Mouse (Mus musculus): ENCODE data around the gene Skp1a. TPM values are rescaled to one million over a fixed set of nuclear protein-coding genes. Genes with fewer than 3 reads are reported as not detected.
"Not testable (repeated sequence)": the region's sequence is repeated elsewhere in the genome, so short reads cannot be mapped to it uniquely, and the experiment has no call there.

Skp1a gene
- polyA plus RNA-seq (2012; ENCODE audit: insufficient read depth, insufficient read length, missing spikeins) = 362 and 417 TPM in 2 replicates

- Histone ChIP-seq H3K4me3 (ENCODE audit: insufficient read depth, low read depth, low read length) (peak within 1 kb of the TSS; percentile 79), H3K27ac (replicated peaks; ENCODE audit: low read depth, low read length) (peak within 1 kb of the TSS; percentile 99), H3K4me1 (ENCODE audit: control insufficient read depth, insufficient read depth, insufficient read length, low read length) (peaks cover 9% of the 10 kb centered on the region; the same call in 1 of the 2 replicates)
Measured at GRCm38 (mm10) chr11:52231606-52232541, at the start of gene Skp1a. TSS of gene Skp1a (plus strand) at chr11:52231995.

GRCm38 (mm10) chr11:52196496-52197023 lies 35.2 kb upstream of the Skp1a start:
- not testable (repeated sequence) for H3K27ac ChIP-seq (replicated peaks; ENCODE audit: low read depth, low read length); H3K4me1 ChIP-seq (ENCODE audit: control insufficient read depth, insufficient read depth, insufficient read length, low read length); H3K4me3 ChIP-seq (ENCODE audit: insufficient read depth, low read depth, low read length)

- Histone ChIP-seq H3K27ac (replicated peaks; ENCODE audit: low read depth, low read length) (no peak within 1 kb of the TSS), H3K4me1 (ENCODE audit: control insufficient read depth, insufficient read depth, insufficient read length, low read length) (no peaks in the 10 kb centered on the region), H3K4me3 (ENCODE audit: insufficient read depth, low read depth, low read length) (no peak within 1 kb of the TSS)
Measured at GRCm38 (mm10) chr11:52213887-52214286, 17.9 kb upstream of the Skp1a start, which contains the start of gene Olfr1371. TSS of gene Olfr1371 (minus strand) at chr11:52213987.

- Histone ChIP-seq H3K4me3 (ENCODE audit: insufficient read depth, low read depth, low read length) (no peak overlapping the region), H3K4me1 (ENCODE audit: control insufficient read depth, insufficient read depth, insufficient read length, low read length) (no peaks in the 10 kb centered on the region), H3K27ac (replicated peaks; ENCODE audit: low read depth, low read length) (no peak overlapping the region)
Measured at GRCm38 (mm10) chr11:52220282-52220681, 11.5 kb upstream of the Skp1a start.

GRCm38 (mm10) chr11:52221921-52222320 lies 9.9 kb upstream of the Skp1a start:
- not testable (repeated sequence) for H3K27ac ChIP-seq (replicated peaks; ENCODE audit: low read depth, low read length); H3K4me3 ChIP-seq (ENCODE audit: insufficient read depth, low read depth, low read length); H3K4me1 ChIP-seq (ENCODE audit: control insufficient read depth, insufficient read depth, insufficient read length, low read length)

- no peaks in the 10 kb centered on the region for H3K4me1 ChIP-seq (ENCODE audit: control insufficient read depth, insufficient read depth, insufficient read length, low read length)
- no peak overlapping the region for H3K4me3 ChIP-seq (ENCODE audit: insufficient read depth, low read depth, low read length)
- H3K27ac ChIP-seq (replicated peaks; ENCODE audit: low read depth, low read length) = no peak overlapping the region
Measured at GRCm38 (mm10) chr11:52222891-52223290, 8.9 kb upstream of the Skp1a start.

GRCm38 (mm10) chr11:52223968-52224682 lies 7.7 kb upstream of the Skp1a start:
- Histone ChIP-seq H3K4me1 (ENCODE audit: control insufficient read depth, insufficient read depth, insufficient read length, low read length) (no peaks in the 10 kb centered on the region), H3K4me3 (ENCODE audit: insufficient read depth, low read depth, low read length) (no peak overlapping the region; the same call in 1 of the 2 replicates), H3K27ac (replicated peaks; ENCODE audit: low read depth, low read length) (no peak overlapping the region)

GRCm38 (mm10) chr11:52225986-52226599 lies 5.7 kb upstream of the Skp1a start:
- peaks cover 6% of the 10 kb centered on the region; the same call in 1 of the 2 replicates for H3K4me1 ChIP-seq (ENCODE audit: control insufficient read depth, insufficient read depth, insufficient read length, low read length)

GRCm38 (mm10) chr11:52227053-52227452 lies 4.7 kb upstream of the Skp1a start:
- Histone ChIP-seq H3K4me1 (ENCODE audit: control insufficient read depth, insufficient read depth, insufficient read length, low read length) (peaks cover 6% of the 10 kb centered on the region; the same call in 1 of the 2 replicates), H3K27ac (replicated peaks; ENCODE audit: low read depth, low read length) (no peak overlapping the region), H3K4me3 (ENCODE audit: insufficient read depth, low read depth, low read length) (no peak overlapping the region)

More at GRCm38 (mm10) chr11:52225986-52226599, 5.7 kb upstream of the Skp1a start:
- H3K4me3 ChIP-seq (ENCODE audit: insufficient read depth, low read depth, low read length) = no peak overlapping the region
- H3K27ac ChIP-seq (replicated peaks; ENCODE audit: low read depth, low read length) = no peak overlapping the region

- Histone ChIP-seq H3K4me1 (ENCODE audit: control insufficient read depth, insufficient read depth, insufficient read length, low read length) (peaks cover 6% of the 10 kb centered on the region; the same call in 1 of the 2 replicates), H3K27ac (replicated peaks; ENCODE audit: low read depth, low read length) (no peak overlapping the region), H3K4me3 (ENCODE audit: insufficient read depth, low read depth, low read length) (no peak overlapping the region)
Measured at GRCm38 (mm10) chr11:52227466-52228226, 4.1 kb upstream of the Skp1a start.

GRCm38 (mm10) chr11:52228722-52229448 lies 2.9 kb upstream of the Skp1a start:
- Histone ChIP-seq H3K27ac (replicated peaks; ENCODE audit: low read depth, low read length) (no peak overlapping the region; the same call in 1 of the 2 replicates), H3K4me3 (ENCODE audit: insufficient read depth, low read depth, low read length) (no peak overlapping the region), H3K4me1 (ENCODE audit: control insufficient read depth, insufficient read depth, insufficient read length, low read length) (peaks cover 6% of the 10 kb centered on the region; the same call in 1 of the 2 replicates)

- Histone ChIP-seq H3K4me1 (ENCODE audit: control insufficient read depth, insufficient read depth, insufficient read length, low read length) (peaks cover 9% of the 10 kb centered on the region; the same call in 1 of the 2 replicates), H3K4me3 (ENCODE audit: insufficient read depth, low read depth, low read length) (peak overlapping the region; percentile 1; the same call in 1 of the 2 replicates), H3K27ac (replicated peaks; ENCODE audit: low read depth, low read length) (no peak overlapping the region)
Measured at GRCm38 (mm10) chr11:52230694-52231093, 1.1 kb upstream of the Skp1a start.

- H3K4me3 ChIP-seq (ENCODE audit: insufficient read depth, low read depth, low read length) = peak overlapping the region; percentile 79
- H3K4me1 ChIP-seq (ENCODE audit: control insufficient read depth, insufficient read depth, insufficient read length, low read length) = peaks cover 9% of the 10 kb centered on the region; the same call in 1 of the 2 replicates
- peak overlapping the region; percentile 47 for H3K27ac ChIP-seq (replicated peaks; ENCODE audit: low read depth, low read length)
Measured at GRCm38 (mm10) chr11:52233043-52233653, 1.4 kb downstream of the Skp1a start.

Data from brown adipose tissue, adult 24 weeks (tissue).